Mouse (Mus musculus) small intestine, adult 2 months (tissue): ENCODE measurements around the gene Ablim1.

Experiments
- CTCF ChIP-seq: fragments of 200-500 bp; IDR thresholded peaks from 2 replicates; pipeline ENCODE4 v1.5.1; 2012; ENCODE audit warnings: low read depth, mild to moderate bottlenecking, control low read depth, inconsistent platforms, low read length, moderate library complexity, mixed read lengths; ENCODE audit not compliant: insufficient replicate concordance, insufficient read length; ENCODE audit errors: extremely low read depth
- POLR2A ChIP-seq: fragments of 200-500 bp; IDR thresholded peaks from 2 replicates; pipeline ENCODE4 v1.6.1; 2012; ENCODE audit warnings: low read depth, mild to moderate bottlenecking, control low read depth, inconsistent platforms, low read length, moderate library complexity

DNA sequence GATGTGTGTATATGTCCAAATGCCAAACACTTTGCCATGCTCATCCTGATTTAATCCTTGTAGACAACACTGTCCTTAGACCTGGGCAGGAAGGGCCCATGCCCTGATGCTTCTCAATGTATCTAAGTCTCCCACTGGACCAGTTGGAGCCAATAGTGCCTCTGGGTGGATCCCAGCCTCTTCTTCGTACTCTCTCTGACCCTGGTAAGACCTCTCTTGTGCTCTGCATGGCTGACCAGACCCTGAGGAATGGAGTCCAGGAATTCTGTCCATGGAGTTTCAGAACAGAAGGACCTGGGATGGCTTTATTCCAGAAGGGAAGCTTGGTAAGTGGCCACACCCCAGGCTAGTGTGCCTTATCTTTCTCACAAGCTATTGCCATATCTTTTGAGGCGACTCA, 102.3 kb downstream of the Ablim1 start:
- TF ChIP-seq CTCF = no peak
- TF ChIP-seq POLR2A = no peak
